In genomic region chr2:147433120-147433519, GRCm38 (mm10) we compare ENCODE assay signal across 8 mouse cellular contexts.
DNase-seq lines count a peak whose midpoint lies in the region; ATAC-seq and TF ChIP-seq lines count a peak whose summit lies in the region.

No protein-coding gene starts in this region.

- no peak for ATAC-seq in limb, embryonic 14.5 days (ENCODE audit: low FRiP score, low read depth)

- no peak overlapping the region for H3K4me3 ChIP-seq in limb, embryonic 14.5 days (replicated peaks; ENCODE audit: low read length)

- TF ChIP-seq POLR2A in limb, embryonic 14.5 days (IDR thresholded peaks at IDR 0.05; ENCODE audit: borderline replicate concordance, extremely low read depth, insufficient read depth, insufficient read length), result no peak

- no peaks in the 10 kb centered on the region for H3K36me3 ChIP-seq in limb, embryonic 14.5 days (ENCODE audit: control insufficient read depth, insufficient read depth, low read length)

- H3K4me2 ChIP-seq in limb, embryonic 14.5 days (replicated peaks; ENCODE audit: low read depth, low read length, severe bottlenecking), result no peak overlapping the region

- 33% methylated on average over 5 of the region's 5 CpGs for WGBS in limb, embryonic 14.5 days

- no peak overlapping the region for H3K27ac ChIP-seq in limb, embryonic 14.5 days (replicated peaks; ENCODE audit: low read depth, low read length)

- H3K4me1 ChIP-seq in limb, embryonic 14.5 days (ENCODE audit: control insufficient read depth, insufficient read depth, low read length), result no peaks in the 10 kb centered on the region

- no peaks in the 10 kb centered on the region for H3K9me3 ChIP-seq in limb, embryonic 14.5 days (ENCODE audit: control insufficient read depth, low read length)

- peak; percentile 2 for DNase-seq in cerebellum, adult 8-10 months
- no peak for DNase-seq in cerebellum, postnatal 36 days
- peak; percentile 24 to 49 for DNase-seq in layer of hippocampus, postnatal 10 days (ENCODE audit: low spot score in 2 of 2)
- no peak for DNase-seq in layer of hippocampus, adult 8-10 months (ENCODE audit: low spot score in 2 of 2)
- peak; percentile 1 for DNase-seq in adrenal gland, adult 8-10 months
- peak; percentile 31 for DNase-seq in limb, embryonic 14.5 days (ENCODE audit: low spot score)
- DNase-seq in urinary bladder, postnatal 10 days (ENCODE audit: low spot score), result no peak
- no peak for DNase-seq in heart, adult 8-10 months (ENCODE audit: low spot score)

- no peak overlapping the region for H3K9ac ChIP-seq in limb, embryonic 14.5 days (ENCODE audit: low read depth, low read length, severe bottlenecking)

- no peaks in the 10 kb centered on the region for H3K27me3 ChIP-seq in limb, embryonic 14.5 days (ENCODE audit: control insufficient read depth, insufficient read depth, low read length)

Comparison
In these comparisons a context has a peak if more than half of its experiments do, and no peak if none do; other contexts are left out.
1. DNase-seq: peak in cerebellum, adult 8-10 months (single experiment), layer of hippocampus, postnatal 10 days (2 of 2), adrenal gland, adult 8-10 months (single experiment) and limb, embryonic 14.5 days (single experiment); none in cerebellum, postnatal 36 days (0 of 2), layer of hippocampus, adult 8-10 months (0 of 2), urinary bladder, postnatal 10 days (single experiment) and heart, adult 8-10 months (single experiment).